Mouse (Mus musculus) layer of hippocampus, adult 18-20 months (tissue): ENCODE measurements around the gene Psmg4. TPM values are rescaled to one million over a fixed set of nuclear protein-coding genes. Genes with fewer than 3 reads are reported as not detected.

Experiments
- DNase-seq, 2 experiments: peaks; one replicate each; pipeline ENCODE4 v3.0.0; 2022; ENCODE audit warnings: low spot score in 2 of 2
- total RNA-seq, 2 experiments: library from RNA; stranded (reverse); gene quantifications; 2 replicates each; pipeline ENCODE4 v1.2.3; 2021

Gene Psmg4
- total RNA-seq, 2 experiments from 2014 or later, result 24.9 to 29.2 TPM

DNA sequence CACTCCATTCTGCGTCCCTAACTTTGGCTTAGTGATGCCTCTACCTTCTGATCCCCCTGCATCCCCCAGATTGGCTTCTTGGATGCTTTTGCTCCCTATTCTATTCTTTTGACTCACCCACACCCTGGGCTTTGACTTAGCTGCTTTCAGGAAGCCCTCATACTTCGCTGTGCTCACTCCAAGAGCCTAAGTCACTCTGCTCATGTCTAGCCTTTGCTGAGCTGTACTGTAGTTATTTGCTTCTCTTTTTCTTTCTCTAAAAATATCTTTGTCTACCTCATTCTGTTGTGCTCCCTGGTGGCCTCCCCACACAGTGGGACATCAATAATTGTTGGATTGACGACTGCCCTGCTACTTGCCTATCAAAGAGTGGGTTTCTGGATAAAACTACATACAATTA, 14.6 kb upstream of the Psmg4 start:
- no peak for DNase-seq

DNA sequence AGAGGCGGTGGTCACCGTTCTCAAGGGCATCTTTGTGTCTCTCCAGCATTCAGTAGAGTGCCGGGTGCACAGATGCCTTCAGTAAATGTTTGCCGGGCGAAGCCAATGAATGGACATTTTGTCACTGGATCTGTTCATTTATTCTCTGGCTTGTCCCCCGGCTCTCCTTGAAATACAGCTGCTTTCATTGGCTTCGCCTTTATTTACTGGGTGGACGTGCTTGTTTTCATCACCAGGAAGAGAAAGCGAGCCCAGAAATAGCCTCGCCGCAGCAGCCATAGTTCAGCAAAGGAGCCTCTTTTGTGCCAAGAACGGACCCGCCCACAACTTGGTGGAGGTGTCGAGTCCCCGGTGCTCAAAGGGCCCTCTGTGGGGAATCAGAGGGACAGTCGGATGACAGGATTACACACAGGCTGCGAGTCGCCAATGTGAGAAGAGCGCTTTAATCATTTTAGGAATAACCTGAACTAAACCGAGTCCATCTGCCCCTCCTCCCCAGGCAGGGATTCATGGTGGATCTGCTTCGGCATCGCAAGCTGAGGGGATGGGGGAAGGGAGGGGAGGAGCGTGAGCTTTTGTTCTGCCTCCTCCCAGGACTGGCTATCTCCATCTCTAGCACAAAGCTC, 13.9 kb upstream of the Psmg4 start:
- peak; percentile 63 to 79 for DNase-seq

DNA sequence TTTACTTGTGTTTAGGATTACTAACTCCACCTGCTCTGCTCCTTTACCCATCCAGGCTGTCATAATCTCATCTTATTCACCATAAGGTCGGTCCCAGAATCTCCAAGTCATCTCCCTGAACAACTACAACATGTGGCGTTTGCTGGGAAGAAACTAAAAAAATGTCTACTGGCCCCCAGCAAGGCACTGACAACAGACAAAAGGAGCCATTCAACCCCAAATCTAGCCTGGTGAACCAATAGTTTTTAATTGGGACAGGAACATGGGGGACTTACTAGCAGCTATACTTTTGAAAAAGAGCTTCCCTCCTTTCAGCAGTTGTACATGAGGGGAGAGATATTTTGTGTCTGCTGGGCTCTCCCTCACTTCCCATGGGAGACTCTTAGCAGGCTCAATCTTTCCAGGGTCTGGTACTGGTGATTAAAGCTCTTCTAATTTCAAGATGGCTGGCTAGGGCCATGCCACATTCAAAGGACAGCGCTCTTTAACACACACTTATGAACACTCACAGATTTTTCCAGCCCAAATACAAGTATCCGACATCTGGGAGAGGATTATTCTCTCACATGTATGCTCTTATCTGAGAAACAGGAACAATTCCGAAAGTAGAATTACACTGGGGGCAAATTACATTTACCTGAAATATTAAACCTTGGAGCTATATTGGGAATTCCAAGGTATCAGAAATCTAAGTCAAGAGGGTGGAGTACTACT, 13.1 kb upstream of the Psmg4 start:
- no peak for DNase-seq

DNA sequence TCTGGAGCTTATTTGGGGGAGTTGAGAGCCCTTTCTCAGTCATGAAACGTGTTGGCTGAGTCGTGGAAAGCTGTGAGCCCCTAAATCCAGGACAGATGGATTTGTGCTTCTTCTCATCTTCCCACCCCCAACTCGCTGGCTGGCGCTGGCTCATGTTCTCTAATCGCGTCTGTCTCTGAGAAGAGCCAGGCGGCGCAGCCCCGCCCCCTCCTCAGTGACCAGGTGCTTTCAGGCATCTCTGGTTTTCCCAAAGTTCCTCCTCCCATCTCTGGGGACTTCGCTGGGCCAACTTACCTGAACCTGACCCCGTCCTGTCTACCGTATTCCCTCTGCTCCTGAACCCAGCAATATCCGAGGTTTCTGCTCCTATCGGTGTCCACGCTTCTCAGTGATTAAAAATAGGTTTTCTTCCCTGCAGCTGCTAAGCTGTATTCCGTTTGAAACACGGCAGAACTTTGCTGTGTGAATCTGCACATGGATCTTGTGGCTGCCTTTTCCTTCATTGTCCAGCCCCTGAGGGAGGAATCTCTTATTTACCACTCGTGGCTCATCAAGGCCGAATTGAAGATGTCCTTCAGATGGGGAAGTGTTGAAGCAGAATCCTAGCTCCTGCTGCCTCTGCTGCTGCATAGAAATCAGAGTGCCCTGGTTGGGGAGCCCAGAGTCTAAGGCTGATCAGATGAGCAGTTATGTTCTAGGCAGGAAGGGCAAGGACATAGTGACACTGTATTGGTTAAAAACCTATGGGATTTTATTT, 12.3 kb upstream of the Psmg4 start:
- peak; percentile 66 to 83 for DNase-seq

DNA sequence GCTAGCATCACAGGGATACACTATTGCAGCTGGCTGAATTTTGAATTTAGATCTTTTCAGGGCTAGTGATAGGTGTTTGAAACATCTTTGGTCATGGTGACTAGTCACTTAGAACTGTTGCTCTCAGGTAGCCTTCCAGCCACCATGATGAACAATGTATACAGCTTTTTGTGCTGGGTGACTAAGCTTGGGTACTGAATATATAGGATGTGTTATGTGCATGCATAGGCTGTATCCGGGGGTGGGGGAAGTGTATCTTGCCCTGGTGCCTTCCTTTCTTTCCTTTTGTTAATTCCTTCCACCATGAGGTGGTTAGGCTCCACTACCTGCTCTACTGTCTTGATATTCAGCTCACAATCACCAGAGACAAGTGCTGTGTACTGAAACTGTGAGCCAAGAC, 11.3 kb upstream of the Psmg4 start:
- no peak for DNase-seq

DNA sequence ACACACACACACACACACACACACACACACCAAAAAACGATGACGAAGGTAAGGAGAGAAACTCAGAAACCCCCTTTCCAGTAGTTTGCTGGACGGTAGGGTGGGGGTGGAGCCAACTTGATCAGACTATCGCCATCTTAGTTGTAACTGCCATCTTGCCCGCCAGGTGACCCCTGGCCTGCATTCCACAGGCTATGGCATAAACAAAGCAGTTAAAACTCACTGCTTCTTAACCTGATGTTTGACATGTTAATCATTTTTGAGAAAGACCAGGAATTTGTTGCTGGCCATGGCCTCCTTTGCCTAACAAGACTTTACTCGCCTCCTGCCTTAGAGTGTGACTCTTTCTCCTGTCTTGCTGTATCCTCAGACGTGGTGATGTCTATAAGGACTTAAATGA, 10.1 kb upstream of the Psmg4 start:
- no peak for DNase-seq

DNA sequence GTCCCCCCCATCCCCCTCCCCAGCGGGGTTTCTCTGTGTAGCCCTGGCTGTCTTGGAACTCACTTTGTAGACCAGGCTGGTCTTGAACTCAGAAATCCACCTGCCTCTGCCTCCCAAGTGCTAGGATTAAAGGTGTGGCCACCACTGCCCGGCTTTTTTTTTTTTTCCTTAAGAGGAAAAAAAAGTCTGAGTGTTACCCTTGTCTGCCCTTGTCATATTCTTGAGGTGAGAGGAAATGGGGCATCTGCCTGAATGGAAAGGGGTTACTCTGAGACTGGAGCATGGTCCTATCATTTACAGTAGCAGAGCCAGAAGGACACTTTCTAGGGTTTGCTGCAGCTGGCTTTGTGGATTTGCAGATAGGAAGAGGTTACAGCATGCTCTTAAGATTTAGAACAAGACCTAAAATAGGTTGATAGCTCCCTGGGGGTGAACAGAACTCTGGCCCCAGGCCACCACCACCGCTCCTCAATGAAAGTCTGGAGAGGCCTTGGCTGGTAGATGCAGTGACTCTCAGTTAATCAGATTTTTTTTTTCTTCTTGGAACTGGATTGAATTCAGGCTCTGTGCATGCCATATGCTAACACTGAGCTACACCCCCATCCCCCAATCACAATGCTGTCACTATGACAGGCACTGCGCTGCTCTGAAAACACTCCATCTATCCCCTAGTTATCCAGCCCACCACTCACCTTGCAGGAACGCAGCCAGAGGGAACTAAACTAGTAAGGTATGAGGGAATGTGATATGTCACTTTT, 9.3 kb upstream of the Psmg4 start:
- DNase-seq, result peak; percentile 54 to 80

DNA sequence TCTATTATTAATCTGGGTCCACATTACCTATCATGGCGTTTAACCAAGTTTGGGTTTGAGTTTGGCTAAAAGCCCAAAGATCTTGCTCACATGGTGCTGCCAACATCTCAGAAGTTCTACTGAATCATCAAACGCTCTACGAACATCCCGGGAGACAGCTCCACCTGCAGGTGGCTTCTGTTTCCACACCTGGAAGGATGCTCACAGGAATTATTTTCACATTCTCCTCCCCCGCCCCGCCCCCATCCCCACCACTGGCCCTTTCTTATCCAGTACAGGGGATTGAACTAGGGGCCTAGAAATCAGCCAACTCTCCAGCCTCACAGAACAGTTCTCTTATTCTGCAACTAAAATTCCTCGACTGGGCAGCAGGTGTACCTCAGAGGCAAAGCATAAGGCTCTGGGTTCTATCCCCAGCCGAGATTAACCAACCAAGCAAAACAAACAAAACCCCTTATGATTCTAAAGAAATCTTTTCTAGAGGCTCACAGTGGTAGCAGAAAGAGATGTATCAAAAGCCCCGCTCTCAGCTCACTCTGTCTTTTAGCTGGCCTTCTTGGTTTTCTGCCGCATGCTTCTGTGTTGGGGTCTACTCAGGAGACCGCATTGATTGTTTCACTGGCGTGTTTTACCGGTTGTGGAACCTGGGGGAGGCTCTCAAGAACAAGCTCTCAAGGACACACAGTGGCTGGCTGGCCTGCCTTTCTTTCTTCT, 8.4 kb upstream of the Psmg4 start:
- peak; percentile 74 to 87 for DNase-seq

DNA sequence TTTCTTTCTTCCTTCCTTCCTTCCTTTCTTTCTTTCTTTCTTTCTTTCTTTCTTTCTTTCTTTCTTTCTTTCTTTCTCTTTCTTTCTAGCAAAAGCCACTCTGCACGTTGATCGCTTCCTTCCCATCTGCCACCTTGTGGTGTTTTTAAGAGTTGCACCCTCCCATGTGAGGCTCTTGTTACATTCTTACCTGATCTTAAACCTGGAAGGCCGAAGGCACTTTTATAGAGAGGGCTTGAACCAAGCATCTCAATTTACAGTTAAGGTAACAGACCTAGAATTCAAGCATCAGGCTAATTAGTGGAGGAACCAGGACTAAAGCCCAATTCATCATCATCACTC, 7.9 kb upstream of the Psmg4 start:
- DNase-seq, result peak in 1 of 2 experiments; percentile 80

DNA sequence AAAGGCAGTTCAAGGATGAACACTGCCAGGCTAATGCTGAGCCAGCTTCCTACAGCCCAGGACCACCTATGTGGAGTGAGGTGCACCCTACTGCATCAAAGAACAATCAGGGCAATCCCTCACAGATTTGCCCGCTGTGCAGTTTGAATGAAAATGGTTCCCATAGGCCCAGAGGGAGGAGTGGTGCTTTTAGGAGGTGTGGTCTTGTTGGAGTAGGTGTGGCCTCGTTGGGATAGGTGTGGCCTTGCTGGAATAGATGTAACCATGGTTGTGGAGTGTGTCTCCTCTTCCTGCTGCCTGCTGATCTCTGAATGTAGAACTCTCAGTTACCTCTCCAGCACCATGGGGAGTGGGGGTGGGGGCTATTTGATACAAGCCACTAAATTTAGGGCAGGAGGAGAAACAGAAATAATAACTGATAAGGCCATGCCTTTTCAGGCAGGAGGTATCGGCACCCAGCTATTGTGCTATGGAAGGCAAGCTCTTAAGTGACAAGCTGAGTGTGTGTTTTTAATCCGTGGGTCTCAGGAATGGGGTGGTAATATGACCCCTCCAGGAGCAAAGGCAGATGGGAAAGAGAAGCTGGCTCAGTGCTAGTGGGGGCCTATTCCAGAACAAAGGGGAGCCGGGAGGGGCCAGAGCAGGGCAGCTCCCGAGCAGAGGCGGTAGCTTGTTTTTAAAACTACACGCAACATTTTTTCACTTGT, 6.5 kb upstream of the Psmg4 start:
- no peak for DNase-seq

DNA sequence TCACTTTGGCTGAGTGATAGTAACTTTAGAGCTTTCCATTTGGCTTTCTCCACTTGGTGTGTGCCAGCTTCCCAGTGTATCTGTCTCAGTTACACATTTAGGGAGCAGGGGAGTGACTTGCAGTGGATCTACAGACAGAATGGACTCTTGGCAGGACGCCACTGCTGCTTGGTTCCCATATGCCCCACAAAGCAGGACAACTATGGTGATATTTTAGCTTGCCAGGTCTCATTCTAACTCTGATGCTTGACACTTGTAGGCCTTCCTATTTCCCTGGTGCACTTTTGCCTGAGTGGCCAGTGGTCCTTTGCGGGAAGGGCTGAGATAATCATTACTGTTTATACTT, 6.0 kb upstream of the Psmg4 start:
- DNase-seq, result peak in 1 of 2 experiments; percentile 53

DNA sequence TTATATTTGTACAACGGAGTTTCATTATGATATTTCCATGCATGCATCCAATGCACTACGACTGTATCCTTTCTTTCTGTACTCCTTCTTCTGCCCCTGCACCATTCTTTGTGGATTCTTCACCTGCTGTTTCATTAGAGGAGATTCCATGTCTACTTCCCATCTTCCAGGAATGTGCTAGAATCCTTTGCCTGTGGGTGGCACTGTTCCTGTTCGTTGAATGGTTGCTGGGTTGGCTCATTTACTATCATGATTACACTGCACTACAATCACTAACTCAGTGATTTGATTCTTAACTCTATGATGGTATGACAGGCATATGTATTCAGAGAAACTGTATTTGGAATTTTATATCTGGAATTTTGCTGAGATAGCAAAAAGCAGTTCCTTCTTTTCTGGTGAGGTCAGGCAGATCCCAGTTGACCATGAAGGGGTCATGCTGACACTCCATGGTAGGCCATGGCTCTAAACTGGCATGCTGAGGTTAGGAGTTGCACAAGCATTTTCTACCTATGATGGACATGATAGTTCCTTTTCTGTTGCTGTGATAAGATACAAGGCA, 5.1 kb upstream of the Psmg4 start:
- DNase-seq, result no peak

DNA sequence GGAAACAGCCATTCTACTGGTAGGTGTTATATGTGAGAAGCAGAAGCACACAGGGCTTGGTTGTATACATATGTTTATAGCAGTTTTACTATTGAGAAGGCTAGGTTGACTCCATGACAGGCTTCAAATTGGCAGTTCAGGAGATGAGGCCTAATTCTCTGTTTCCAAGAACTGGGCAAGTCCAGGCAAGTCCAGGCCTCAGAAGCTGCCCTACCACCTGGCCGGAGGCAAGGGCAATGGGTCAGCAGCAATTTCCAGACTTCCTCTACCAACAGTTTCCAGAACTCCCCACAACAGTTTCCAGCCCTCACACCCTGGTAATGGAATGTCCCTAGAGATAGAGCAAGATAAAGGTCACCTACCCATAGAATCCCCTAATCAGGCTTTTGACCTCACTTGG, 2.8 kb upstream of the Psmg4 start:
- no peak for DNase-seq

DNA sequence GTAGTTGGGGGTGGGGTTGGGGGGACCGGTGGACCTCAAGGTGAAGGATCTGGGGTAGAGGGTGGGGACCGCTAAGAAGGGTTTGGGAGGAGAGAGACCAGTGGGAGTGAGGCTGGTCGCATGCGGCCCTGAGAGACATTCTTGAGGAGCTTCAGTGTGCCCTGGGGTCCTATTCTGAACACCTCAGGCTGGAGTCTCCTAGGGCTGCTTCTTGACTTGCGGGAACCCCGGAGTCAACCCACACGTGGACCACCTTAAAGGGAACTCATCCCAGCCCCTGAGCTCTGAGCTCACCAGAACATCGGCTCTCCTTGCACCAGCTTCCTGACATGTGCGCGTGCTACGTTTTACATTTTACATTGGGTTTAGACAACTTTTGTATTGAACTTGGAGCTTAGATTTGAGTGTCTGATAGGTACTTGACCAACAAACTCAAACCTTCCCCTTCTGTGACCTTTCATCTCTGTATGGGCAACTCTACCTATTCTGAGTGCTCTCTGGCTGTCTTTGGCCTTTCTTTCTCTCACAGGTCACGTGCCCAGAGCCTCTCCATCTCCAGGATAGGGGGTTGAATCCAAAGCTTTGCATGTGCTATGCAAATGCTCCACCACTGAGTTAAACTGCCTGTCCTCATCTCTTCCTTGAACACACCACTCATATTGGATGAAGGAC, 676 bp downstream of the Psmg4 start:
- no peak for DNase-seq

DNA sequence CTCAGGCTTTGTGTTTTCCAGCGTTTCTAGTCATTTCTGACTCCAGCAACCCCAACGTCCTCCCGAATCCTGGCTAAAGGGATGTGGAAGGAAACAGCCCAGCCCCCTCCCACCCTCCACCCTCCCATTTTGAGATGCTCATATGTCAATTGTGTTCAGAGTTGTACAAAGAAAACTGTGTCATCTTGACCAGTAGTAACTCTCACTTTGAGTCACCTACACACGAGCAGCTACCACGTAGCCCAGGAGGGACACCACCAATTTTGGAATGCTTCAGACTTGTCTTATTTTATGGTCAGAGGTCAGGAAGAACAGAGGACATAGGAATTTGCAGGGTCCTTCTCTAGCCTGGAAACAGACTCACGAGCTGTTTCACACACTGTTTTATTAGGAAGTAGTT, 11.3 kb downstream of the Psmg4 start:
- DNase-seq, result no peak

DNA sequence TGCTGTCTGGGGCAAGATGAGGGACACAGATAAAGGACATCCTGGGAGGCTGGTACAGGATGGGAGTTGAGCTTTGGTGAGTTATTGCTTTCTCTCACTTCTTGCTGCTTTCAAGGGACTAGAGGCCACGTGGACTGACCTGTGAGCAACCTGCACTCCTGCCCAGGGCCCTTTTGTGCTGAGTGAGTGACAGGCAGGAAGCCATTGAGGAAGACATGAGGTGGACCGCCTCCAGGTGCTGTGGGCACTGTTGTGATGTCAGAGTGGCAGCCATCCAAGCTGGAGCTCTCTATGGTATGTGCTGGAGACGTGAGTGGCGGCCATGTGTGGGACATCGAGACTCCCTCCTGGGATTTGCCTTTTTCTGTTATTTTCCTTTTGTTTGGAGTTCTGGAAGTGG, 18.9 kb downstream of the Psmg4 start:
- no peak for DNase-seq

DNA sequence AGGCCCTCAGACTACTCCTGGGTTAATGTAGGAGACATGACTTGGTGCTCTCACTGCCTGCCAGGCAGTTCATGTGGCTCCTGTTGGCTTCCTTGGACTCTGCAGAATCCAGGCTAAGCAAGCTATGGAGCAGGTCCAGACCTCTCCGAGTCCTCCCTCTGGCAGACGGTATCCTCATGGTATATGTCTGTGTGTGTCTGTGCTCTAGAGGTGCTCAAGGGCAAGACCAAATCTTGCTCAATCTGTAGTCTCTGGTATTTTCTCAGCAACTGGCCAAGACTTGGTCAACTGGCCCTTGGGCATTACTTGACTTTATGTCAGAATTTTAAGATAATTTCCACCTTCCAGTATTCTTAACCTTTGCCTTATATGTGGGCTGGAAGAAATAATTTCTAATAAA, 22.6 kb downstream of the Psmg4 start:
- no peak for DNase-seq

DNA sequence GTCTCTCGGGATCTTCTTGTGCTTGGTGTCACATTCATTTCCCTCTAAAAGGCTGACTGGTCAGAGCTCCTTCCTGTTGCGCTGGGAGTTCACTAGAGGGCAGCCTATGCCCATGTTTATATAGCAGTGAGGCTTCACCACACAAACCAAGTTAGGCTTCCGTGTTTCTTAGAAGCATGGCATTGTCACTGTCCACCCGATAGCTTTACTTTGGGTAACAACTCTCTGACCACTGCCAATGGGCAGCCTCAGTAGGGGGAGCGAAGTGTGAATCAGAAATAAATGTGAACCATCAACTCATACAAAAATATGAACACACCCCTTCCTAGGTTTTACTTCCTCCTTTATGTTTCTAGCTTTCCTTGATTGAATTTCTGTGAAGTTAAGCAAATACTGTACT, 24.8 kb downstream of the Psmg4 start:
- peak; percentile 66 to 82 for DNase-seq

DNA sequence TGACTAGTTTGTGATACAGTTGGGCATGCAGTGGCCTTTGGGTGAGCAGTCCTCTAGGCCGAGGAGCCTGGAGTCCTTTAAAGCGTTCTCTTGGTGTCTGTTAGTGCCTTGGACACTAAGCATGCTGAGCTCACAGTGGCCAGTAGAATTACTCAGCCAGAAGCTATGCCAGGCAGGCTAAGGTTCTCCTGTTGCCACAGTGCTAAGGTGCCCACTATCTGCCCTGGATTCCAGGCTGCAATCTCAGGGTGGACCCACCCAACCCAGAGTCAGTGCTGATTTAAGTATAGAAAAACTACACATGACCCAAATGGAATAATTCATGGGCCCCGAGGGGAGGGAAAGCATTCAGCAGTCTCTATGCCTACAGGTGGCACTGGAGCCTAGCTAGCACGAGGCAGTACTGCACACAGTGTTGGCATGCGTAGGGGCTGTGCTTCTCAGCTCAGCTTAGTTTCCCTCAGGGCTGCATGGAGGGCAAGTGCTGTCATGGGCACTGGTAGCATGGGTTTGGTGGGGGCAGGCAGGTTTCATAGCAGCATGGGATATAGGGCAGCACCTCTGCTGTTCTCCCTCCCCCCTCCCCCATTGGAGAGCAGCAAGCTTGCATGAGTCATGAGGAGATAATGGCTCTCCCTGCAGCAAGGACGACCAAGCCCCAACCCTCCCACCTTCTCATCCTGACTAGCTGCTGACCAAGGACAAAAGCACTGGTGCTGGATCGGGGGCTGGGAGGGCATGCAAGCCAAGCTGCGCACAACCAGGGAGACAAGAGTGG, 29.8 kb downstream of the Psmg4 start:
- peak in 1 of 2 experiments; percentile 62 for DNase-seq
